Mouse (Mus musculus) stomach, embryonic 16.5 days (tissue): ENCODE measurements at regions not wholly inside any gene's neighbourhood (a gene's known extent, or its start where the extent isn't known, plus 50 kb on each side); places are given as distances from the start of the nearest gene placed in this dataset.
"Not testable (repeated sequence)": the region's sequence is repeated elsewhere in the genome, so short reads cannot be mapped to it uniquely, and the experiment has no call there.

Source experiments
- ATAC-seq: fragments of 200-750 bp; cut with Nextera tagmentation; 2 replicates; pipeline ENCODE4 v1.8.0; 2017; ENCODE audit warnings: moderate number of reproducible peaks, moderate TSS enrichment; ENCODE audit not compliant: insufficient read depth, low FRiP score
- H3K27ac ChIP-seq: fragments of 300-500 bp; sonication (generic); 2 replicates; pipeline ENCODE4 v1.5.1; 2014; ENCODE audit warnings: low read length
- H3K27me3 ChIP-seq: fragments of 300-500 bp; sonication (generic); 2 replicates; pipeline ENCODE4 v1.6.1; 2014; ENCODE audit warnings: low read length, control low read depth, mixed read lengths; ENCODE audit not compliant: control insufficient read depth, insufficient read depth
- H3K36me3 ChIP-seq: fragments of 300-500 bp; sonication (generic); 2 replicates; pipeline ENCODE4 v1.6.1; 2014; ENCODE audit warnings: low read length; ENCODE audit not compliant: control insufficient read depth, insufficient read depth
- H3K4me1 ChIP-seq: fragments of 300-500 bp; sonication (generic); 2 replicates; pipeline ENCODE4 v1.6.1; 2014; ENCODE audit warnings: low read length, control low read depth, mixed read lengths; ENCODE audit not compliant: control insufficient read depth, insufficient read depth
- H3K4me2 ChIP-seq: fragments of 300-500 bp; sonication (generic); 2 replicates; pipeline ENCODE4 v1.6.1; 2014; ENCODE audit warnings: low read depth, low read length, mixed read lengths
- H3K4me3 ChIP-seq: fragments of 300-500 bp; sonication (generic); replicated peaks from 2 replicates; pipeline ENCODE4 v1.5.1; 2014; ENCODE audit warnings: mild to moderate bottlenecking, low read length
- H3K9ac ChIP-seq: fragments of 300-500 bp; sonication (generic); 2 replicates; pipeline ENCODE4 v1.6.1; 2014; ENCODE audit warnings: low read length
- H3K9me3 ChIP-seq: fragments of 300-500 bp; sonication (generic); replicated peaks from 2 replicates; pipeline ENCODE4 v1.6.1; 2016; ENCODE audit warnings: low read length, control low read depth; ENCODE audit not compliant: control insufficient read depth
- WGBS: fragments of 180-500 bp; shearing (Covaris S2); extraction: QIAGEN DNeasy Blood & Tissue Kit; methylation state at CpG from one replicate; pipeline ENCODE4 v1.1.7; 2014; 5-methylcytosine and 5-hydroxymethylcytosine counted together

- no peak overlapping the region for H3K27ac ChIP-seq
- no peak for ATAC-seq
- no peaks in the 10 kb centered on the region for H3K27me3 ChIP-seq
- H3K4me3 ChIP-seq, result no peak overlapping the region
- no peaks in the 10 kb centered on the region for H3K4me1 ChIP-seq
- no peak overlapping the region for H3K4me2 ChIP-seq
- WGBS, result 83% methylated on average over 1 of the region's 1 CpGs
- no peak overlapping the region for H3K9ac ChIP-seq
- no peaks in the 10 kb centered on the region for H3K9me3 ChIP-seq
- H3K36me3 ChIP-seq, result no peaks in the 10 kb centered on the region
Observed at GRCm38 (mm10) chr1:95459355-95459754, 145.9 kb downstream of the Fam174a start.

DNA sequence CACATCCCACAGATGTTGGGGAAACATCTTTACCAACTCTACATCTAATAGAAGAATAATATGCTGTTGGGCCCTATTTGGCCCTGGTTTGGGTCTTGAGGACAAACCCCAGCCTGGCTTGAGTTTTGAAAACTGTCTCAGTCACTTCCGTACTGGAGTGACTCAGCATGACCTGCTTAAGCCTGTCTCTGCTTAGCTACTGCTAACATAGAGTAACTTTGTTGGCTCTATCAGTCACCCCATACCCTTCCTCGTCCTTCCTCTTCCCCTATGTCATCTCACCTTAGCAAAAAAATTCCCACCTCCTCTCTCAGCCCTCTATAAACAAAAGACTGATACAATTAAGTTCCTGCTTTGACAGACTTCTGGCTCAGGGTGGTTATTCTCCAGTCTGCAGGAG is 154.7 kb downstream of the Fam174a start:
- no peak overlapping the region for H3K27ac ChIP-seq
- no peak overlapping the region for H3K4me2 ChIP-seq
- no peak for ATAC-seq
- H3K9me3 ChIP-seq, result no peaks in the 10 kb centered on the region
- no peaks in the 10 kb centered on the region for H3K4me1 ChIP-seq
- 40% methylated on average over 2 of the region's 2 CpGs for WGBS
- no peak overlapping the region for H3K9ac ChIP-seq
- no peak overlapping the region for H3K4me3 ChIP-seq
- no peaks in the 10 kb centered on the region for H3K27me3 ChIP-seq
- no peaks in the 10 kb centered on the region for H3K36me3 ChIP-seq

DNA sequence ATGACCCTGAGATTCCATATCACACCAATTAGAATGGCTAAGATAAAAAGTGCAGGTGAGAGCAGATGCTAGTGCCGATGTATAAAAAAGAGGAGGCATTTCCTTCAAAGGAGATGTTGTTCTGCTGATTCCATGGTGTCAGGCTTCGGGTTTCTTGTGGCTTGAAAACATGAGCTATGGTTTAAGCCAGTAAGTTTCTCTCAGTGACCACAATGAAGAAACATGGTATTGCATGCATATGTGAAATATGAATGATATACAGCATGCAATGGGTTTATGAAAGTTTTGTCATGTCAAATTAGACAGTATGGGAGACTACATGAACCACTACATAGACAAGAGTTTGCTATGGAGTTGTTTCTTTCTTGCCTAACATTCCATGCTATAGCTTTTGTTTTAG is 155.3 kb downstream of the Fam174a start:
- H3K9me3 ChIP-seq, result no peaks in the 10 kb centered on the region
- H3K4me3 ChIP-seq, result no peak overlapping the region
- H3K36me3 ChIP-seq, result no peaks in the 10 kb centered on the region
- H3K4me1 ChIP-seq, result no peaks in the 10 kb centered on the region
- no peak overlapping the region for H3K4me2 ChIP-seq
- H3K9ac ChIP-seq, result no peak overlapping the region
- no peaks in the 10 kb centered on the region for H3K27me3 ChIP-seq
- WGBS, result 54% methylated on average over 2 of the region's 2 CpGs
- ATAC-seq, result no peak
- no peak overlapping the region for H3K27ac ChIP-seq

DNA sequence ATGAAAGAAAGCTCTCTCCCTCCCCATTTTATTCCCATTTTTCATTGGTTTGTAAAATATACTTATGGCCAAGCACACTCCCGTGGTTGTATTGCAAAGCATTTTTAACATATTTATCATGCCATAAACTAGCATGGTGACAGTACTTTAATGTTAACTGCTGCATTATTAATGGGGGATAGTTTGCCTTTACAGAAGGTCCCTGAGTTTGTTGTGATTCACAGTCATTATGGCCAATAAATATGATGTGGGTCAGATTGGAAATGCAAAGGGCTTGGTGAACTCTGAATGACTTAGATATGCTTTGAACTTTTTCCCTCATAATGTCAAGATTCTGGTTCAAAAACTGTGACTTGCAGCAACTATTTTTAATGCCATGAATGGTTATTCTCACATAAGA is 157.1 kb downstream of the Fam174a start:
- H3K36me3 ChIP-seq, result no peaks in the 10 kb centered on the region
- H3K4me3 ChIP-seq, result no peak overlapping the region
- no peaks in the 10 kb centered on the region for H3K27me3 ChIP-seq
- H3K9ac ChIP-seq, result no peak overlapping the region
- 51% methylated on average over 1 of the region's 1 CpGs for WGBS
- H3K4me2 ChIP-seq, result no peak overlapping the region
- no peaks in the 10 kb centered on the region for H3K9me3 ChIP-seq
- H3K4me1 ChIP-seq, result no peaks in the 10 kb centered on the region
- no peak overlapping the region for H3K27ac ChIP-seq
- no peak for ATAC-seq

- no peaks in the 10 kb centered on the region for H3K36me3 ChIP-seq
- no peak for ATAC-seq
Observed at GRCm38 (mm10) chr1:95493004-95493403, 174.4 kb downstream of the St8sia4 start.

GRCm38 (mm10) chr1:95500671-95501070 is 166.7 kb downstream of the St8sia4 start:
- H3K36me3 ChIP-seq, H3K27ac ChIP-seq: not testable (repeated sequence)

More at GRCm38 (mm10) chr1:95493004-95493403, 174.4 kb downstream of the St8sia4 start:
- Histone ChIP-seq H3K4me3 (no peak overlapping the region), H3K27ac (no peak overlapping the region), H3K9ac (no peak overlapping the region), H3K4me2 (no peak overlapping the region), H3K4me1 (no peaks in the 10 kb centered on the region), H3K27me3 (no peaks in the 10 kb centered on the region), H3K9me3 (no peaks in the 10 kb centered on the region)

DNA sequence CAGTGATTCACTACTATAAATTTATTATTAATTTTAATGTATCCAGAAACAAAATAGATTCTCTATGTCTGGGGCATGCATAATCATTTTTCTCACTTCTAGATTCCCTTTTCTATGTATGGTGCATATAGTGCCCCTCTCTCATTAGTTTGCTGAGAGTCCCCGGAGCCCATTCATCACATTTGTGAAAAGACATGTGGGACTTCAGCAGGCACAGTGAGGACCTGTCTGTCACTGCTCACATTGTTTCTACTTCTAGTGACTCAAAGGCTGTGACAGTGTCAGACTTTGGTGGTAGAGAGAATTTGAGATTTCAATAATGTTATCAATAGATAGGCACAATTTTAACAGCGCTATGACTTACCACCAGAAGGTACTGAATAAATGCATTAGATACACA is 158.7 kb downstream of the St8sia4 start:
- no peak overlapping the region for H3K27ac ChIP-seq
- ATAC-seq, result no peak
- no peaks in the 10 kb centered on the region for H3K36me3 ChIP-seq
- H3K27me3 ChIP-seq, result no peaks in the 10 kb centered on the region
- no peaks in the 10 kb centered on the region for H3K9me3 ChIP-seq
- H3K4me2 ChIP-seq, result no peak overlapping the region
- H3K4me3 ChIP-seq, result no peak overlapping the region
- no peak overlapping the region for H3K9ac ChIP-seq
- no peaks in the 10 kb centered on the region for H3K4me1 ChIP-seq
- WGBS, result 89% methylated on average over 2 of the region's 2 CpGs

More at GRCm38 (mm10) chr1:95500671-95501070, 166.7 kb downstream of the St8sia4 start:
- H3K9me3 ChIP-seq, ATAC-seq, H3K27me3 ChIP-seq, H3K4me3 ChIP-seq, H3K9ac ChIP-seq, H3K4me1 ChIP-seq, H3K4me2 ChIP-seq: not testable (repeated sequence)

DNA sequence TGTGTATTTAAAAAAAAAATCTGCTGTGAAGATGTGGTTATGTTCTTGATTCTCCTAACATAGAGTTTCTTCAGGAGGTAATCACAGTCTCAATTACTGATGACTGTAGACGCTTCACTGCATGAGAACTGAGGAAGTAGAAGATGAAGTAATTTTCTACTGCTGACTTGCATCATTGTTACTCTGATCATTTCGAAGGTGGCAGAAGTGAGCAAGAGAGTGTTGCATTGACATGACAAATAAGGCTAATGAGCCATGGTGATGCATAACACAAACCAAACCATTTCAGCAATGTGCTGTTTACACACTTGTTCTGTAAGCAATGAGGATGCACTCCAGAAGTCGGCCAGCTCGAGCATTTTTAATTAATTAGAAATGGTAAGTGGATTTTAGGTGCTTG is 138.6 kb downstream of the St8sia4 start:
- Histone ChIP-seq H3K9me3 (no peaks in the 10 kb centered on the region), H3K27ac (no peak overlapping the region), H3K9ac (no peak overlapping the region), H3K36me3 (no peaks in the 10 kb centered on the region), H3K27me3 (no peaks in the 10 kb centered on the region), H3K4me2 (no peak overlapping the region), H3K4me1 (no peaks in the 10 kb centered on the region), H3K4me3 (no peak overlapping the region)
- WGBS, result 59% methylated on average over 4 of the region's 4 CpGs
- no peak for ATAC-seq

GRCm38 (mm10) chr1:95531017-95531416 is 136.4 kb downstream of the St8sia4 start:
- WGBS, result 70% methylated on average over 3 of the region's 3 CpGs
- Histone ChIP-seq H3K9me3 (no peaks in the 10 kb centered on the region), H3K27me3 (no peaks in the 10 kb centered on the region), H3K4me2 (no peak overlapping the region), H3K4me1 (no peaks in the 10 kb centered on the region), H3K9ac (no peak overlapping the region), H3K36me3 (no peaks in the 10 kb centered on the region), H3K27ac (no peak overlapping the region), H3K4me3 (no peak overlapping the region)
- no peak for ATAC-seq
